In the genomic region with DNA sequence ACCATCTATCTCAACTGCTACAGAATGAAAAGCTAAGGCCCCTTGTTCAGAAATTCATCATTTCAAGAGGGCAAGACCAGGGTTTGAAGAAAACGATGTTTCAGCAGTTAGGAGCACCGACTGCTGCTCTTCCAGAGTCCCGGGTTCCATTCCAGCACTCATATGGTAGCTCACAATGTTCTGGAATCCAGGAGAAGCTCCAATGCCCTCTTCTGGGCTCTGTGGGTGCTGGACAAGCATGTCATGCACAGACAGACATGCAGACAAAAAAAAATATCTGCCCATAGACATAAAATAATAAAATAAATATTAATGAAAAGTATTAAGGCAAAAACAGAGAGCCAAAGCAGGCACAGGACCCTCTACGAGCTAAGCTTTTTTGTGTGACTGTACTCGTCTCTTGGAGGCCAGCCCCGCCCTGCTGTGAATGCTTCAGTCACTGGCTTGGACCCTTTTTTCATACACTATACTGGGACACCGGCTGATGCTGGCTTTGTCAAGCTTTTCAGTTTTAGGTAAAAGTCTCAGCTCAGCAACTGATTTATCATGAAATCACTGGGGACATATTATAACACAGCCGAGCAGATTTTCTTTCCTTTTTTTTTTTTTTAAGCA, we compare ENCODE assay signal across 8 mouse cellular contexts. TPM values are rescaled to one million over a fixed set of nuclear protein-coding genes. Genes with fewer than 3 reads are reported as not detected.
A peak's percentile ranks its signal among the peaks of the same experiment; 100 is the strongest.
DNase-seq lines count a peak whose midpoint lies in the region; ATAC-seq and TF ChIP-seq lines count a peak whose summit lies in the region.

No protein-coding gene starts in this region.

- H3K9ac ChIP-seq in CH12.LX (ENCODE audit: insufficient read depth, low read depth): peak overlapping the region; percentile 50; the same call in 1 of the 2 replicates
- H3K9ac ChIP-seq in embryonic facial prominence, embryonic 11.5 days (replicated peaks; ENCODE audit: low read length): no peak overlapping the region; the same call in 1 of the 2 replicates
- peak overlapping the region; percentile 95 for H3K9ac ChIP-seq in hindbrain, embryonic 16.5 days (ENCODE audit: low read depth, low read length)

- 18% methylated on average over 8 of the region's 8 CpGs for WGBS in embryonic facial prominence, embryonic 11.5 days
- WGBS in hindbrain, embryonic 16.5 days: 11% methylated on average over 8 of the region's 8 CpGs

- no peak for DNase-seq in frontal cortex, postnatal 36 days (ENCODE audit: low spot score in 2 of 2)
- no peak for DNase-seq in CH12.LX (ENCODE audit: extremely low read depth)
- DNase-seq in embryonic facial prominence, embryonic 11.5 days (ENCODE audit: low spot score): peak; percentile 56
- DNase-seq in testis, postnatal 10 days (ENCODE audit: low spot score): no peak
- DNase-seq in gastrocnemius, postnatal 4 days (ENCODE audit: low spot score in 2 of 2): no peak

- H3K4me1 ChIP-seq in CH12.LX (ENCODE audit: control insufficient read depth in 1 of 2, insufficient read depth in 2 of 2): peaks cover 0 to 24% of the 10 kb centered on the region in 2 experiments; a peak in 2 of 4 replicates
- H3K4me1 ChIP-seq in embryonic facial prominence, embryonic 11.5 days (ENCODE audit: control insufficient read depth, insufficient read depth, low read length): no peaks in the 10 kb centered on the region
- H3K4me1 ChIP-seq in hindbrain, embryonic 16.5 days (ENCODE audit: control insufficient read depth, insufficient read depth, low read depth, low read length): peaks cover 25% of the 10 kb centered on the region

- H3K4me2 ChIP-seq in CH12.LX (ENCODE audit: insufficient read depth, low read depth, poor library complexity, severe bottlenecking) (peak overlapping the region; percentile 80), myocyte (ENCODE audit: low read depth) (peak overlapping the region; percentile 88)
- peak overlapping the region; percentile 89 for H3K4me2 ChIP-seq in embryonic facial prominence, embryonic 11.5 days (ENCODE audit: low read depth, low read length)
- H3K4me2 ChIP-seq in hindbrain, embryonic 16.5 days (ENCODE audit: low read length): peak overlapping the region; percentile 68

- H3K27me3 ChIP-seq in CH12.LX (replicated peaks) (peaks cover 15% of the 10 kb centered on the region), myocyte (ENCODE audit: control insufficient read depth, insufficient read depth, insufficient read length) (no peaks in the 10 kb centered on the region)
- no peaks in the 10 kb centered on the region; the same call in 1 of the 2 replicates for H3K27me3 ChIP-seq in embryonic facial prominence, embryonic 11.5 days (ENCODE audit: control insufficient read depth, insufficient read depth, low read length)
- H3K27me3 ChIP-seq in hindbrain, embryonic 16.5 days (replicated peaks; ENCODE audit: control insufficient read depth, insufficient read depth, low read length): no peaks in the 10 kb centered on the region

- H3K79me2 ChIP-seq in CH12.LX (replicated peaks; ENCODE audit: control insufficient read depth, extremely low read depth, insufficient read depth, poor library complexity, severe bottlenecking) (no peaks in the 10 kb centered on the region), myocyte (ENCODE audit: control insufficient read depth, insufficient read depth) (peaks cover 36% of the 10 kb centered on the region)

- no peaks in the 10 kb centered on the region for H3K9me3 ChIP-seq in CH12.LX (replicated peaks; ENCODE audit: low read length)
- no peaks in the 10 kb centered on the region for H3K9me3 ChIP-seq in embryonic facial prominence, embryonic 11.5 days (replicated peaks; ENCODE audit: control insufficient read depth, low read length)
- no peaks in the 10 kb centered on the region for H3K9me3 ChIP-seq in hindbrain, embryonic 16.5 days (ENCODE audit: control insufficient read depth, low read length)

- H3ac ChIP-seq in myocyte (ENCODE audit: control insufficient read depth, insufficient read length): peak overlapping the region; percentile 65

- ATAC-seq in frontal cortex, adult (ENCODE audit: low TSS enrichment): 0 out of 2 replicates have a peak, but pooled peaks have one; percentile 18
- no peak for ATAC-seq in embryonic facial prominence, embryonic 11.5 days (replicated peaks; ENCODE audit: insufficient number of reproducible peaks, low FRiP score, low TSS enrichment, low read depth)
- no peak for ATAC-seq in hindbrain, embryonic 16.5 days

- no peaks in the 10 kb centered on the region for H3K36me3 ChIP-seq in CH12.LX (replicated peaks in 1 of 2; ENCODE audit: control insufficient read depth in 1 of 2, insufficient read depth in 1 of 2, low read length in 1 of 2)
- H3K36me3 ChIP-seq in embryonic facial prominence, embryonic 11.5 days (replicated peaks; ENCODE audit: control insufficient read depth, insufficient read depth, low read depth, low read length): no peaks in the 10 kb centered on the region
- no peaks in the 10 kb centered on the region for H3K36me3 ChIP-seq in hindbrain, embryonic 16.5 days (ENCODE audit: control insufficient read depth, insufficient read depth, low read length)
- H3K36me3 ChIP-seq in myocyte (ENCODE audit: control insufficient read depth, insufficient read depth): no peaks in the 10 kb centered on the region

- no peak for TF ChIP-seq POLR2A in CH12.LX (IDR thresholded peaks at IDR 0.05; ENCODE audit: low read depth, low read length)
- no peak for TF ChIP-seq POLR2A in myocyte (IDR thresholded peaks at IDR 0.05; ENCODE audit: insufficient read length, low read depth)

- H3K27ac ChIP-seq in CH12.LX (ENCODE audit: insufficient read depth, low read depth): no peak overlapping the region
- H3K27ac ChIP-seq in embryonic facial prominence, embryonic 11.5 days (replicated peaks; ENCODE audit: low read depth, low read length): no peak overlapping the region
- peak overlapping the region; percentile 95 for H3K27ac ChIP-seq in hindbrain, embryonic 16.5 days (ENCODE audit: low read depth, low read length)

- no peak for TF ChIP-seq EP300 in CH12.LX (IDR thresholded peaks at IDR 0.05; ENCODE audit: low read length)

- H3K4me3 ChIP-seq in CH12.LX (replicated peaks in 1 of 3; ENCODE audit: low read depth in 2 of 3, low read length in 2 of 3, poor library complexity in 1 of 3) (peak overlapping the region in 1 of 3 experiments; percentile 83), myocyte (peak overlapping the region; percentile 56)
- H3K4me3 ChIP-seq in embryonic facial prominence, embryonic 11.5 days (ENCODE audit: low read depth, low read length): peak overlapping the region; percentile 75
- H3K4me3 ChIP-seq in hindbrain, embryonic 16.5 days (ENCODE audit: low read length): peak overlapping the region; percentile 88

- in situ Hi-C loops in CH12.LX (cut with MboI; ENCODE audit: low pct_ligation_motif_present, low pct_unique_long_range_greater_than_20kb, low sequenced_read_pairs): loop anchor here (25.0 kb wide), 1 partner anchor 128 kb away; no protein-coding TSS in a partner anchor

- no peak for TF ChIP-seq RAD21 in CH12.LX (IDR thresholded peaks at IDR 0.05; ENCODE audit: low read depth, low read length)

- 0 out of 4 replicates have a peak, but pooled peaks of 1 of the 2 experiments have one; percentile 6 for TF ChIP-seq CTCF in CH12.LX (conservative IDR thresholded peaks at IDR 0.05 in 1 of 2, IDR thresholded peaks at IDR 0.05 in 1 of 2; ENCODE audit: low read depth in 2 of 2, low read length in 2 of 2)

- dilution Hi-C loops in CH12.LX (cut with MboI; ENCODE audit: extremely low pct_ligation_motif_present, extremely low pct_unique_long_range_greater_than_20kb, low sequenced_read_pairs): no loop called here

TF ChIP-seq in CH12.LX, 34 proteins besides CTCF, POLR2A, EP300 and RAD21:
- no peak for TF ChIP-seq MAFK (IDR thresholded peaks at IDR 0.05; ENCODE audit: insufficient replicate concordance, low read length)
- TF ChIP-seq ZKSCAN1 (IDR thresholded peaks at IDR 0.05; ENCODE audit: borderline replicate concordance, low read depth, low read length): no peak
- no peak for TF ChIP-seq RCOR1 (conservative IDR thresholded peaks at IDR 0.05; ENCODE audit: low read depth, low read length)
- TF ChIP-seq MEF2A (IDR thresholded peaks at IDR 0.05; ENCODE audit: borderline replicate concordance, low read depth, low read length): no peak
- TF ChIP-seq MAX (IDR thresholded peaks at IDR 0.05; ENCODE audit: low read length): no peak
- TF ChIP-seq KAT2A (IDR thresholded peaks at IDR 0.05; ENCODE audit: insufficient replicate concordance, low read length): no peak
- no peak for TF ChIP-seq TCF12 (IDR thresholded peaks at IDR 0.05; ENCODE audit: low read depth, low read length)

TF ChIP-seq in myocyte, 11 proteins besides CTCF, POLR2A, EP300 and RAD21:
- TF ChIP-seq POLR2AphosphoS2 (IDR thresholded peaks at IDR 0.05; ENCODE audit: insufficient read length, low read depth) (no peak), E2F4 (IDR thresholded peaks at IDR 0.05; ENCODE audit: insufficient read depth) (no peak), SRF (IDR thresholded peaks at IDR 0.05; ENCODE audit: control insufficient read depth, insufficient read length, low read depth) (no peak), TCF3 (IDR thresholded peaks at IDR 0.05; ENCODE audit: insufficient read length, low read depth) (no peak), MAX (IDR thresholded peaks at IDR 0.05; ENCODE audit: low read depth) (no peak), MYOD1 (IDR thresholded peaks at IDR 0.05; ENCODE audit: control insufficient read depth in 1 of 3, insufficient read length in 2 of 3, low read depth in 2 of 3) (no peak), USF1 (IDR thresholded peaks at IDR 0.05; ENCODE audit: low read depth) (no peak), MYOG (IDR thresholded peaks at IDR 0.05; ENCODE audit: control insufficient read depth in 1 of 3, insufficient read depth in 1 of 3, insufficient read length in 2 of 3, low read depth in 2 of 3) (no peak), TCF12 (IDR thresholded peaks at IDR 0.05; ENCODE audit: insufficient read depth, poor library complexity, severe bottlenecking) (no peak), REST (IDR thresholded peaks at IDR 0.05; ENCODE audit: insufficient read depth, insufficient read length) (no peak), CEBPB (IDR thresholded peaks at IDR 0.05; ENCODE audit: insufficient read depth, poor library complexity, severe bottlenecking) (no peak)

RNA-seq across cellular contexts. Expression of a gene that starts 1.0 kb away (rescaled TPM):
- 2.3 and 4.6 TPM in 2 replicates for total RNA-seq in CH12.LX (2012; rRNA removed)
- total RNA-seq in CH12.LX (2014; rRNA removed): 6.4 and 8.6 TPM in 2 replicates
- 8.1 and 12.4 TPM in 2 replicates for polyA plus RNA-seq in CH12.LX (2012; ENCODE audit: insufficient read length, low read depth)
- 8.1 and 8.5 TPM in 2 replicates for polyA plus RNA-seq in embryonic facial prominence, embryonic 11.5 days (2014; fragmentation: Nextera tagmentation; extraction: Ambion mirVana)
- polyA plus RNA-seq in hindbrain, embryonic 16.5 days (2015; fragmentation: Nextera tagmentation; extraction: Ambion mirVana): 11.6 and 15.6 TPM in 2 replicates
- polyA plus RNA-seq in myocyte (2012; fragmentation: generic; extraction: Trizol): 103 TPM
- total RNA-seq in gastrocnemius, postnatal 4 days (2021): 10 to 100 TPM; 21.5 to 26.0 TPM
